Mouse (Mus musculus) bone marrow macrophage, adult 2 months (primary cell): ENCODE data around the gene Vwa1. TPM values are rescaled to one million over a fixed set of nuclear protein-coding genes. Genes with fewer than 3 reads are reported as not detected.

ENCODE experiments used
- H3K27ac ChIP-seq: 2 replicates; pipeline ENCODE4 v1.5.1; 2012; ENCODE audit warnings: low read depth, low read length; ENCODE audit not compliant: insufficient read depth
- H3K4me1 ChIP-seq: 2 replicates; pipeline ENCODE4 v1.6.1; 2012; ENCODE audit warnings: low read length; ENCODE audit not compliant: control insufficient read depth, insufficient read depth
- H3K4me3 ChIP-seq: 2 replicates; pipeline ENCODE4 v1.5.1; 2012; ENCODE audit warnings: mild to moderate bottlenecking, low read length, moderate library complexity; ENCODE audit not compliant: insufficient read depth
- CTCF ChIP-seq: IDR thresholded peaks from 2 replicates; pipeline ENCODE4 v1.5.1; 2012; ENCODE audit warnings: low read depth, mild to moderate bottlenecking, low read length, moderate library complexity
- POLR2A ChIP-seq: IDR thresholded peaks from 2 replicates; pipeline ENCODE4 v1.6.1; 2012; ENCODE audit warnings: mild to moderate bottlenecking, low read depth, low read length, borderline replicate concordance
- polyA plus RNA-seq: library from polyadenylated mRNA; stranded (reverse); fragments of >200 nt; gene quantifications from 2 replicates; pipeline ENCODE4 v1.2.4, GENCODE M21; 2012; ENCODE audit not compliant: missing spikeins, insufficient read depth, insufficient read length

Vwa1 gene
- polyA plus RNA-seq, 1 experiment, result not detected

DNA sequence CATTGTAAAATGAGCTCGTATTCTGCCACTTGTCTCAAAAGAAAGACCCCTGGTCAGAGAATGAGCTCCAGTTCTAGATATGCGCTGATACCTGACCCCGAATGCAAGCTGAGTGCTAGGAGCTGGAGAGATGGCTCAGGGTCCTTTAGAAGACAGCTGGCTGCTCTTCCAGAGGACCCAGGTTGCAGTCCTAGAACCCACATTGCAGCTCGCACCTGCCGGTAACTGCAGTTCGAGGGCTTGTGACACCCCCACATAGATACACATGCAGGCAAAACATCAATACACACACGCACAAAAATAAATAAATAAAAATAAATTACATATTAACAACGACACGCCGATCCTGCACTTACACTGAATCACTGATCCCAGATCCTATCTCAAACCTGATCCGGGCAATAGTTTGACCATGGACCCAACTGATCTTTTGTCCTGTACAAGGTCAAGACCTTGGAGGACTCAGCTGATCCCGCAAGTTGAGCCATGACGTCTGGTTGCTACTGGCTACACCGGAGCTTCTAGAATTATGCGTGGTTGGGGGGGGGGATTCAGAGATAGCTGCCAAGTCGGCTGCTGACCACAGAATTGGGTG lies 9.1 kb upstream of the Vwa1 start:
- no peak overlapping the region for H3K27ac ChIP-seq
- TF ChIP-seq CTCF (no peak), POLR2A (no peak)
- H3K4me3 ChIP-seq, result peak overlapping the region; percentile 75
- peaks cover 2% of the 10 kb centered on the region for H3K4me1 ChIP-seq

DNA sequence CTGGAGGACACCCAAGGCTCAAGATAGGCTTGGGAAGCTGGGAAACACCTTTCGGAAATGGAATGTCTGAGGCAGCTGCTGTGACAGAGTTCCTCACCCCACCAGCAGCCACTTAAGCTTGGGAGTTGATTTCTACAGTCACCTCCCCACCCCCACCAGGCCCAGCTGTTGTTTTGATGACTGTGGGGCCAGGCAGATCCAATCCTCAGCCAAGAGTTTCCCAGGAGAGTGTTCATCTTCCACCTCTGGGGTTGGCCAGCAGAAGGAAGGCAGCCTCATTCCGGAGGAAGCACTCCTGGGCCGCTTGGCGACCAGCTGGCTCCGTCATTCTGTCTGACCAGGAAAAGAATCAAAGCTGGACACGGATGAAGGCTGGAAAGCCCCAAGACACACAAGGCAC lies 6.4 kb upstream of the Vwa1 start:
- Histone ChIP-seq H3K27ac (no peak overlapping the region), H3K4me1 (peaks cover 8% of the 10 kb centered on the region), H3K4me3 (no peak overlapping the region)
- TF ChIP-seq POLR2A (no peak), CTCF (no peak)

DNA sequence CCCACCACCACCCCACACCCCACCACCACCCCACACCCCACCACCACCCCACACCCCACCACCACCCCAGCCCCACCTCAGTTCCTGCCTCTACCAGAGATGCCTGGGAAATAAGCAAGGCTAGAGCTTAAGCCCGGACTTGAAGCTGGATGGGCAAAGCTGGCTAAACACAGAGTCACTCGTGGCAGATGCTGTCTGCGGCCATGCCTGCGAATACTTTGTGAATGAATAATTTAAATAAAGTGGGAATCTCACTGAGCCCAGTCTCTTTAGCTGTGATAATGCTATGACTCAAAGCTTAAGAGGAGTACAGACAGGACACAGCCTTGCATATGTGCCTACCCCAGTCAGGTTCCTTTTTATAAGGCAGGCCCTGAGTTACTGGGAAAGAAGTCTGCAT lies 5.0 kb upstream of the Vwa1 start:
- peaks cover 12% of the 10 kb centered on the region for H3K4me1 ChIP-seq
- H3K4me3 ChIP-seq, result no peak overlapping the region
- TF ChIP-seq POLR2A (no peak), CTCF (no peak)
- H3K27ac ChIP-seq, result no peak overlapping the region

DNA sequence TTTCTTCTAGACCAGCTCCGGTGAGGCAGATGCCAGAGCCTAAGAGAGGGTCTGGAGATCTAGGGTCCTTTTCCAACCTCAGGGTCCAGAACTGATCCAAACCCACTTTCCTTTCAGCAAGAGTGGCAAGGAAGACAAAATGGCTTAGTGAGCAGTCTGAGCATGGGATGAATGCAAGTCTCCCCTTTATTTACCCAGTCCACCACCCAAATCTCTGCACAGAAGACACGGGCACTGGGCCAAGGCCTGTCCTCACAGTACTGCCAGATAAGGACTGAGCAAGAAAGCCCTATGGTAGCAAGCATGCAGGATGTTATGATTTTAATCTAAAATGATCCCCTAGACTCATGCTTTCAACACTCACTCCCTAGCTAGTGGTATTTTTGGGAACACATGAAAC lies 3.3 kb upstream of the Vwa1 start:
- peaks cover 9% of the 10 kb centered on the region; the same call in 1 of the 2 replicates for H3K4me1 ChIP-seq
- H3K27ac ChIP-seq, result no peak overlapping the region
- no peak overlapping the region for H3K4me3 ChIP-seq
- TF ChIP-seq CTCF (no peak), POLR2A (no peak)

DNA sequence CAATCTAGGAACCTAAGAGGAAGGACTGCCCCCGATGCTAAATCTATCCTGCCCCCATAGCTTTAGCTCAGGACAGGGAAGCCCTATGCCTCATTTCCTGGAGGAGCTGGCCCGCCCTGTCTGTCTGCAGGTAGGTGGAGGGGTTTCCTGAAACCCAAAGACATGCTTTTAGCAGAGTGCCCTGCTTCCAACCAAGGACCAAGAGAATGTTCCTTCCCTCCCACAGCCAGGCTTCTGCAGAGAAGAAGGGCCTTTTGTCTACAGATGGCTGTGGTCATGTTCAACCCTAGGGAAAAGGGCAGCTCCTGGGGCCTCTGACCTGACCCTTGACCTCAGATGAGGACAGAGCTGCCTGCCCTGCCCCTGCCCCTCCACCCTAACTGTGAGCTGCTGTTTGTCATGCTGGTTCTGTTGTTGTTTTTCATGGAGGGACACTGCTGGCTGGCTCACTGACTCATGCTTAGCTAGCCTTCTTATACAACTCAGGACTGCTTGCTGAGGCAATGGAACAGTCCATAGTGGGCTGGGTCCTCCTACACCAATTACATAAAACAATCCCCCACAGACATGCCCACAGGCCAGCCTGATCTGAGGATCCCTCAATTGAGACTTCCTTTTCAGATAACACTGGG lies 2.3 kb upstream of the Vwa1 start:
- H3K4me3 ChIP-seq, result no peak overlapping the region
- no peak for TF ChIP-seq CTCF
- H3K27ac ChIP-seq, result no peak overlapping the region
- peaks cover 9% of the 10 kb centered on the region; the same call in 1 of the 2 replicates for H3K4me1 ChIP-seq

DNA sequence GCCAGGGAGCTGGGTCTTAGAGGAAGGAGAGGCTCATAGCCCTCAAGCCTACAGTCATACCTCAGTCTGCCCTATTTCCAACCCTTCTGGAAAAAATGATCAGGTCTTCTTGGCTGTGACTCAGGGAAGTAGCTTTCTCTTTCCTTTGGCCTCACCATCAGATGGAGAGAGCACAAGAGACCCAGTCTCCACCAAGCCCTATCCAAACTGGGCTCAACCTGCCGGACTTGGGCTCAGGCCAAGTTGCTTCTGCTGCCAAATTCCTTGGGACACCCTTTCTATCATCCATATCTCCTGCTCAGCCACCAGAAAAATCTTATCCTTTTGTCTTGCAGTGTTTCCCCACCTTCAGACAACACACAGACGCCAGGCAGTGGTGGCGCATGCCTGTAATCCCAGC lies 1.4 kb upstream of the Vwa1 start:
- Histone ChIP-seq H3K4me1 (peaks cover 9% of the 10 kb centered on the region; the same call in 1 of the 2 replicates), H3K27ac (no peak overlapping the region), H3K4me3 (no peak overlapping the region)
- no peak for TF ChIP-seq CTCF
- no peak for TF ChIP-seq POLR2A

DNA sequence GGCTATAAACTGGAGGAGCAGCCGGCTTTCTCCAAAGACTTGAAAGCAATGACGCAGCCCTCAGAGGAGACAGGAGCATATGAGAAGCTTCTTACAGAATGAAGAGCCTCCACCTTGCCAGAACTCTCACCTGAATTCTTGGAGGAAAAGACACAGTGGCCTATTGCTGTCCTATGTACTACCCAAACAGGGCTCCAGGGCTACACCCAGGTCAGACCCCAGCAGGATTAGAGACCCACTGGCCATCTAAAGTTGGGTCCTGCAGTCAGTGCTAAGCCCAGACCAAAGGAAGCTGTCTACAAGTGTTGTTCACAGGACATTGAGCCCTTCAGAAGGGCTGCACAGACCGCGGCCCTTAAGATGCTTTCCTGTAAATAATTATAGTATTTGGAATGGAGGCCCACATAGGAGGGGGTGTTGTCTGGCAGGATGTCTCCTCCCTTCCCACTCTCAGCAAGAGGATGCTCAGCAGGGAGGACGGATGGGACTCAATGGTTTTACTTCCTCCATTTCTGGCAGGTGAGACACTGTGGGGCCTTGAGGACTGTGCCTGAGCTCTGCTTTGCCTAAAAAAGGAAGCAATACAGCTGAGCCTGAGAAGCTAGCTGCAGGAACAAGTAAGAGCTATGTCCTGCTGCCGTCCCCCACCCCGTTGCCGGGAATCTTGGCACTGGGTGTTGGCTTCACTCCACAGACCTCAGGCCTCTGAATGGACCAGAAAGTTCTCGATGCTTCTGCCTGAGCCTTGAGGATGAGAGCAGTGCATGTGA lies 658 bp upstream of the Vwa1 start:
- TF ChIP-seq POLR2A, result no peak
- TF ChIP-seq CTCF, result no peak
- H3K4me3 ChIP-seq, result no peak overlapping the region
- H3K27ac ChIP-seq, result no peak overlapping the region
- peaks cover 9% of the 10 kb centered on the region; the same call in 1 of the 2 replicates for H3K4me1 ChIP-seq

DNA sequence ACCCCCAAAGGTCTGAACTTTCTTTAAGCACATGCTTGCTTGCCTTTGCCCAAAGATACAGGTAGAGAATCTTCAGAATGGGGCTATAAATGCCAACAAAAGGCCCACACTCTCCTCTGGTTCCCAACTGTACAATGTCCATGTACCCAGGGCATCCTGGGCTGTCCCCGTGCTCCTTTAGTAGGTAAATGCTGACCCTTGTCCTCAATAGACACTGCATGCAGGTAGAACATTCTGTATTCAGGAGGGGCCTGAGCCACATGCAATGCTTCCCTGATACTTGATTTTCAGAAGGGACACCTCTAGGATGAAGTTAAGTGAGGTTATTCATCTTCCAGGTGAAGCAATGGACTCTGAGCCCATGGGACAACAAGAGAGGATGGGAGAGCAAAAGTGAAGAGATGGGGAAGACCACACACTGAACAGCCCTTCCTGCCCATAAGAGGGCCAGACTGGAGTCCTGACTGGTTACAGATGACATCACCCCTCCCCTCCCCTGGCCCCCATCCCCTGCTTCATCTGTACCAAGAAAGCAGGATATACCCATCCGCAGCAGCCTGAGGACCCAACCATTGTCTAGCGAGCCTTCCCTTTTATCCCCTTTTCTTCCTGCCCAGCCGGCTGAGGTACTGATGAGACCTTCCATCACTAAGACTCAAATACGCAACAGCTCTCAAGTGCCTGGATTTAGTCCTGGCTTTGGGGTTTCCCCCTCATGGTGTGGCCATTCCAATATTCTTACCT lies 991 bp downstream of the Vwa1 start:
- H3K4me1 ChIP-seq, result peaks cover 14% of the 10 kb centered on the region
- TF ChIP-seq POLR2A (no peak), CTCF (no peak)
- no peak overlapping the region for H3K4me3 ChIP-seq
- H3K27ac ChIP-seq, result no peak overlapping the region

DNA sequence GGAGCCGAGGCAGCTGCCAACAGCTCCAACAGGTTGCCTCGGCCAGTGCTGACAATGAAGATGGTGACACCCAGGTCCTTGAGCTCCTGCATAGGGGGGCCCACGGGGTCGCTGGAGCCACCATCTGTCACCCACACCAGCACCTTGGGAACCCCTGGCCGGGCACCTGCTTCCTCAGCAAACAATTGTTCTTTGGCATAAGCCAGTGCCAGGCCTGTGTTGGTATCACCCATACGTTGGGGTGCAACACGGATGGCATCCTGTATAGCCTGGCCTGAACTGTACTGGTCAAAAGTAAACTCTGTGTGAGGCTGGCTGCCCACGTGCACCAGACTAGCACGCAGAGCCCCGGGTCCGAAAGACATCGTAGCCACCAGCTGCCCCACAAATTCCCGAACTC lies 1.7 kb downstream of the Vwa1 start:
- TF ChIP-seq POLR2A (no peak), CTCF (no peak)
- H3K4me1 ChIP-seq, result peaks cover 14% of the 10 kb centered on the region
- H3K4me3 ChIP-seq, result no peak overlapping the region
- H3K27ac ChIP-seq, result no peak overlapping the region

DNA sequence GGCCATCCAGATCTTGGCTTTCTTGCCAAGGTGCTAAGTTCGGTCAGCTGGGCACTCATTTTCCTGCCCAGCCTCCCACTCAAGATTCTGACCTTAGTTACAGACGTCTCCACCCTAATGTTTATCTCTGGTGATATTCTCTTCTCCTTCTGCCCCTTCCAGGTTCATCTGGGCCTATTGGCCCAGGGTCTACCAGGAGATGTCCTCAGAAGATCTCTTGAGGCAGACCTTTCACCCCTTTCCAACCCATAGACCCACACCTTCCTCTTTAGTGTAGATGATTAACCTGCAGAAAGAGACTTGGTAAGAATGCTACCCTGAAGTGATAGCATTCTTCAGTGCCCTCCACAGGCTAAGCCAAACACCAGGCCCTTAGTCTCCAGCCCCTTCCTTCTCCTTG lies 2.8 kb downstream of the Vwa1 start:
- H3K4me3 ChIP-seq, result no peak overlapping the region
- H3K27ac ChIP-seq, result no peak overlapping the region
- TF ChIP-seq CTCF, result no peak
- no peak for TF ChIP-seq POLR2A
- H3K4me1 ChIP-seq, result peaks cover 11% of the 10 kb centered on the region

DNA sequence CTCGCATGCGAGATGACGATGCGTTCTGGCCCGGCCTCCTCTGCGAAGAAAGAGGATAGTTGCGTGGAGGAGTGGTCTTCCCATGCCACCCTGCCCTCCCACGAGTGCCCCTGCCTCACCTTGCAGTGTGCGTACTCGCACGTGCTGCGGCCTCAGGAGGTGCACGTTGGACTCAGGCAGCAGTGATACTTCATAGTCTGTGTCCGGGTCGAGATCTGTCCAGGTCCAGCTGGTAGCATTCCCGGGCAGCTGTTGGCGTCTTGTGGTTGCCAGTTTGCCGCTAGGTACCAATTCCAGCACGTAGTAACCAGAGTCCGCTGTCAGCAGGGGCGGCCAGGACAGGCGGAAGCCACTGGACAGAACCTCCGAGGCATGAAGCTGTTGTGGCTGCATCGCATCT lies 3.9 kb downstream of the Vwa1 start:
- H3K4me3 ChIP-seq, result peak overlapping the region; percentile 73; the same call in 1 of the 2 replicates
- no peak for TF ChIP-seq CTCF
- no peak for TF ChIP-seq POLR2A
- H3K27ac ChIP-seq, result no peak overlapping the region
- peaks cover 7% of the 10 kb centered on the region for H3K4me1 ChIP-seq
